Mouse (Mus musculus): ENCODE results near the gene Gm7879. TPM values are rescaled to one million over a fixed set of nuclear protein-coding genes. Genes with fewer than 3 reads are reported as not detected.

Gene Gm7879
- polyA plus RNA-seq (2012; rRNA removed), result 0.28 and 0.32 TPM in 2 replicates

DNA sequence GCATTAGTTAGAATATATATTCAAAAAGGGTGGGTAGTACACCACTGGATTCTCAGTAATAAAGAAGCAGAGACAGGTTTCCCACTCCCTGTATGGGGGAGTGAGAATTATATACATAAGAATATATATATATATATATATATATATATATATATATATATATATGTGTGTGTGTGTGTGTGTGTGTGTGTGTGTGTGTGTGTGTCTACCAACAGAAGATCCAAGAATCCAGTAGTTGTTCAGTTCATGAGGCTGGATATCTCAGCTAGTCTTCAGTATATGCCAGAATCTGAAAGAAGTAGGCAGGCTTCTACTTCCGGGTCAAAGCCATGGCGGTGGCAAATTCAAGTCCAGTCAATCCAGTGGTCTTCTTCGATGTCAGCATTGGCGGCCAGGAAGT lies at the start of gene Gm7879:
Gene Gm7879, plus strand, starts transcription at position 301 of the 400 bp plus-strand sequence.

DNA sequence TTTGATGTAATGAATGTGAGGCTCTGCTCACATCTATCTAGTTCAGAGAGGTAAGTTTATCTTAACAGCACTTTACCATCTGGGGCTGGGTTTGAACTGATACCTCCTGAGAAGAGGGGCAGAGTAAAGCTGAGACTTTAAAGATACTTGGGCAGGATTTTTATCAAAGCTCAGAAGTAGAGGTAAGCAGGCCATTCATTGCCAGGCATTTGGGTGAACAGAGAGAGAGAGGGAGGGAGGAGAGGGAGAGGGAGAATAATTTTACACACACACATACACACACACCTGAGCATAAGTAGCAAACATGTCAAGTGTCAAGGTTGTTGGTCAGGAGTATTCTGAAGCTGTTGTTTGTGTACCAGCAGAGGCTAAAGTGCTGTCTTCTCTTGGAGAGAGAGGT lies 44.7 kb upstream of the Gm7879 start, which contains the start of gene Cd38:
Gene Cd38, plus strand, starts transcription at position 301 of the 400 bp plus-strand sequence.

Other genes with a start within 250 kb of the Gm7879 start
- 2.9 and 3.0 TPM in 2 replicates for gene Bst1, start 94.3 kb upstream of the Gm7879 start, polyA plus RNA-seq (2012; rRNA removed)
- gene Fbxl5, start 91.5 kb upstream of the Gm7879 start, polyA plus RNA-seq (2012; rRNA removed), result 13.2 and 13.8 TPM in 2 replicates
- 10.4 and 11.6 TPM in 2 replicates for gene Cd38, start 44.6 kb upstream of the Gm7879 start, polyA plus RNA-seq (2012; rRNA removed)
- 8.7 and 12.4 TPM in 2 replicates for gene Fgfbp1, start 68.6 kb downstream of the Gm7879 start, polyA plus RNA-seq (2012; rRNA removed)
- gene Prom1, start 188.9 kb downstream of the Gm7879 start, polyA plus RNA-seq (2012; rRNA removed), result 5.8 and 7.3 TPM in 2 replicates

Measured in liver, embryonic 18 days (tissue).